Mouse (Mus musculus) ES-E14 (cell line): Measurements from ENCODE around the gene Meltf. TPM values are rescaled to one million over a fixed set of nuclear protein-coding genes. Genes with fewer than 3 reads are reported as not detected.

Source experiments
- DNase-seq: peaks from one replicate; pipeline ENCODE4 v3.0.0-alpha.2; 2013; ENCODE audit warnings: low read depth, low spot score
- H3K27ac ChIP-seq: 2 replicates; pipeline ENCODE4 v1.5.1; 2012; ENCODE audit warnings: low read depth, mild to moderate bottlenecking, low read length, moderate library complexity, mixed read lengths; ENCODE audit not compliant: poor library complexity, insufficient read depth, severe bottlenecking
- H3K36me3 ChIP-seq: 2 replicates; pipeline ENCODE4 v1.6.1; 2012; ENCODE audit warnings: mild to moderate bottlenecking, low read length, moderate library complexity, mixed read lengths; ENCODE audit not compliant: control insufficient read depth, poor library complexity, insufficient read depth, severe bottlenecking
- H3K4me1 ChIP-seq, 2 experiments: fragments of 150-350 bp in 1 of 2; sonication (generic) in 1 of 2; 2 replicates each; pipeline ENCODE4 v1.6.1; 2012; ENCODE audit warnings: low read length in 2 of 2, mild to moderate bottlenecking in 1 of 2, mixed read lengths in 1 of 2; ENCODE audit not compliant: control insufficient read depth in 2 of 2, insufficient read depth in 2 of 2, poor library complexity in 1 of 2
- H3K4me3 ChIP-seq, 2 experiments: fragments of 150-350 bp in 1 of 2; sonication (generic) in 1 of 2; 2 replicates each; pipeline ENCODE4 v1.5.1; 2012; ENCODE audit warnings: low read length in 2 of 2, low read depth in 1 of 2, mild to moderate bottlenecking in 1 of 2, mixed read lengths in 1 of 2; ENCODE audit not compliant: insufficient read depth in 1 of 2, poor library complexity in 1 of 2, severe bottlenecking in 1 of 2
- H3K9ac ChIP-seq: 2 replicates; pipeline ENCODE4 v1.6.1; 2012; ENCODE audit warnings: low read depth, mild to moderate bottlenecking, low read length, mixed read lengths; ENCODE audit not compliant: poor library complexity, insufficient read depth, severe bottlenecking
- H3K9me3 ChIP-seq: fragments of 150-350 bp; sonication (generic); 2 replicates; pipeline ENCODE4 v1.6.1; 2012; ENCODE audit warnings: low read depth, mild to moderate bottlenecking, low read length; ENCODE audit not compliant: control insufficient read depth, insufficient read depth
- CHD2 ChIP-seq: IDR thresholded peaks from 2 replicates; pipeline ENCODE4 v1.6.1; 2014; ENCODE audit warnings: mild to moderate bottlenecking, low read depth, low read length, inconsistent platforms
- HCFC1 ChIP-seq: IDR thresholded peaks from 2 replicates; pipeline ENCODE4 v1.6.1; 2012; ENCODE audit warnings: low read length, inconsistent platforms, borderline replicate concordance; ENCODE audit not compliant: insufficient read depth
- MAFK ChIP-seq: IDR thresholded peaks from 2 replicates; pipeline ENCODE4 v1.6.1; 2014; ENCODE audit warnings: mild to moderate bottlenecking, low read depth, low read length, inconsistent platforms; ENCODE audit not compliant: insufficient read depth
- ZC3H11A ChIP-seq: IDR thresholded peaks from 2 replicates; pipeline ENCODE4 v1.6.1; 2012; ENCODE audit warnings: low read depth, mild to moderate bottlenecking, inconsistent platforms, low read length, borderline replicate concordance
- ZNF384 ChIP-seq: IDR thresholded peaks from 2 replicates; pipeline ENCODE4 v1.6.1; 2012; ENCODE audit warnings: low read depth, low read length, inconsistent platforms
- in situ Hi-C, 2 experiments: fragments of 600-800 bp; cut with MboI; formaldehyde crosslinking; loops; one replicate each; pipeline ENCODE4 v1.15.1; 2025; ENCODE audit warnings: low sequenced_read_pairs in 2 of 2, inconsistent platforms in 1 of 2; ENCODE audit not compliant: unreplicated experiment in 2 of 2
- total RNA-seq: library from RNA; depleted of rRNA; stranded (reverse); fragments of 300-350 nt; gene quantifications from 2 replicates; pipeline ENCODE4 v1.2.3, GENCODE M21; 2012

Meltf gene
- total RNA-seq, 1 experiment: 0.40 TPM

GRCm38 (mm10) chr16:31834662-31835318 is 43.8 kb upstream of the Meltf start:
- no peak for TF ChIP-seq ZNF384
- no peak for TF ChIP-seq ZC3H11A
- no peak for TF ChIP-seq HCFC1
- TF ChIP-seq CHD2: no peak
- TF ChIP-seq MAFK: no peak

DNA sequence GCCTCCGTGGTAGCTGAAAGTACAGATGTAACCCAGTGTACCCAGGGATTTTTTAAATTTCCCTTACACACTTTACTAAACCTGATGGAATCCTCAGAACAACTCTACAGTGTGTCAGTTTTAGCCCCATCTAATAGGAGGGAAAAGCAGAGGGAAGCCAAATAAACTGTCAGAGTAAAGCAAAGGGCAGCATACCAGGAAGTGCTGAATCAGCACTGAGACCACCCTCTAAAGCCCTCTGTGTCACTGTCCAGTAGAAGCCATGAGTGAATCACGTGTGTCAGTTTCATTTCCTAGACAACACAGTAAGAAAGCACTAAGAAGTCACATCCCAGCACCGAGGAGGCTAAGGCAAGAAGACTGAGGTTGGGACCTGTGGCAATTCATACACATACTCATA is 41.2 kb upstream of the Meltf start:
- Histone ChIP-seq H3K4me1 (no peaks in the 10 kb centered on the region), H3K9ac (no peak overlapping the region), H3K4me3 (no peak overlapping the region), H3K36me3 (peaks cover 2% of the 10 kb centered on the region; the same call in 1 of the 2 replicates), H3K27ac (no peak overlapping the region), H3K9me3 (no peaks in the 10 kb centered on the region)
- no peak for DNase-seq
- no peak for TF ChIP-seq HCFC1
- peak; percentile 86 for TF ChIP-seq MAFK
- in situ Hi-C loops: no loop called here

More at GRCm38 (mm10) chr16:31834662-31835318, 43.8 kb upstream of the Meltf start:
- Histone ChIP-seq H3K4me3 (no peak overlapping the region), H3K9ac (no peak overlapping the region), H3K36me3 (peaks cover 2% of the 10 kb centered on the region; the same call in 1 of the 2 replicates), H3K4me1 (no peaks in the 10 kb centered on the region), H3K9me3 (no peaks in the 10 kb centered on the region), H3K27ac (no peak overlapping the region)
- DNase-seq: no peak
- in situ Hi-C loops: no loop called here

DNA sequence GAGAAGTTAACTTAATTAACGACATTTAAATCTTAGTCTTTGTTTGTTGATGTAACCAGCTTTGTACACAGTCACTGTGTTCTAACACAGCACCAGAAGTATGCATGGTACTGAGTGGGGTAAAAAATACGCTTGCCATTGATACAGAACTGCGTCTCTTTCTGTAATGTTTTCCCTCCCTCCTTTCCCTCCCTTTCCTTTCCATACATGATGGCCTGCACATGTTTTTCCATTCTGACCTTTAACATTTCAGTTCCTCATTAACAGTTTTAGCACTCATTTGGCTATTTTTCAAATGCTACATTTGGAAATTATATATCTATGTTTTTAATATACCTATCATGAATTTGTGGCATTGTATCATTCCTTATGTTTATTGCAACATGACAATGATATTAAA is 34.4 kb upstream of the Meltf start:
- Histone ChIP-seq H3K27ac (no peak overlapping the region), H3K4me1 (no peaks in the 10 kb centered on the region), H3K36me3 (peaks cover 2% of the 10 kb centered on the region; the same call in 1 of the 2 replicates), H3K9me3 (no peaks in the 10 kb centered on the region), H3K9ac (no peak overlapping the region), H3K4me3 (no peak overlapping the region)
- DNase-seq: no peak
- no peak for TF ChIP-seq ZC3H11A
- no peak for TF ChIP-seq ZNF384
- in situ Hi-C loops: no loop called here

- Histone ChIP-seq H3K9me3 (no peaks in the 10 kb centered on the region), H3K9ac (no peak overlapping the region), H3K36me3 (peaks cover 2% of the 10 kb centered on the region; the same call in 1 of the 2 replicates), H3K4me3 (no peak overlapping the region), H3K4me1 (no peaks in the 10 kb centered on the region), H3K27ac (no peak overlapping the region)
- in situ Hi-C loops: no loop called here
- no peak for TF ChIP-seq ZNF384
- no peak for TF ChIP-seq MAFK
- TF ChIP-seq ZC3H11A: no peak
- no peak for TF ChIP-seq HCFC1
- no peak for TF ChIP-seq CHD2
- no peak for DNase-seq
Observed at GRCm38 (mm10) chr16:31846763-31847162, 31.8 kb upstream of the Meltf start.

- DNase-seq: no peak
- Histone ChIP-seq H3K4me3 (no peak overlapping the region), H3K27ac (no peak overlapping the region), H3K4me1 (no peaks in the 10 kb centered on the region), H3K36me3 (peaks cover 4% of the 10 kb centered on the region; the same call in 1 of the 2 replicates), H3K9me3 (no peaks in the 10 kb centered on the region), H3K9ac (no peak overlapping the region)
- no peak for TF ChIP-seq MAFK
- no peak for TF ChIP-seq ZC3H11A
- TF ChIP-seq CHD2: no peak
- TF ChIP-seq HCFC1: no peak
- no peak for TF ChIP-seq ZNF384
- in situ Hi-C loops: no loop called here
Observed at GRCm38 (mm10) chr16:31863920-31864319, 14.7 kb upstream of the Meltf start.
